Mouse (Mus musculus) effector memory CD4-positive, alpha-beta T cell, adult 7 months (primary cell): Measurements from ENCODE around the gene Serpina3g. TPM values are rescaled to one million over a fixed set of nuclear protein-coding genes. Genes with fewer than 3 reads are reported as not detected.

Experiments
- polyA plus RNA-seq: library from polyadenylated mRNA; unstranded; fragments of 100-300 nt; shearing (Covaris generic); gene quantifications from one replicate; pipeline ENCODE4 v1.2.1, GENCODE M21; 2017

Serpina3g gene
- 47.4 TPM for polyA plus RNA-seq

GRCm38 (mm10) chr12:104235915-104236314 lies at the start of gene Serpina3g:
Gene Serpina3g, plus strand, starts transcription at chr12:104236245.

DNA sequence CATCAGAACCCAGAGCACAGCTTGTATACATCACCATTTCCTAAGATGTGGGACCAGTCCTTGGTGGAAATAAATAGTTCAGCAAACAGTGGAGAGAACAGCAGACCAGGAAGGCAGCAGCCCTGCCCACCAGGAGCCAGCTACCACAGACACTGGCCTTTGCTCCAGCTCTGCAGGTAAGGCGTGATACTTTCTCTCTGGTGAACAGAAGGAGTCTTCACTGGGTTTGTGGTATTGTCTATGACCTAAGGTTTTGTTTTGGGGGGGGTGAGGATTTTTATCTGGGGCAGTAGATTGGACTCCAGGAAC lies 21.6 kb upstream of the Serpina3g start, which contains the start of gene Serpina3f:
Gene Serpina3f (plus strand): TSS at position 100 of the 309 bp plus-strand sequence.

GRCm38 (mm10) chr12:104262863-104263262 lies 26.8 kb downstream of the Serpina3g start, which contains the start of gene Serpina3i:
Gene Serpina3i, plus strand, starts transcription at chr12:104263122.

Other genes starting within 250 kb of the Serpina3g start
- not detected for gene Serpina11, start 246.3 kb upstream of the Serpina3g start, polyA plus RNA-seq
- 0.22 TPM for gene Serpina9, start 222.5 kb upstream of the Serpina3g start, polyA plus RNA-seq
- not detected for gene Serpina12, start 191.8 kb upstream of the Serpina3g start, polyA plus RNA-seq
- gene Serpina5, start 135.1 kb upstream of the Serpina3g start, polyA plus RNA-seq, result not detected
- not detected for gene Serpina3a, start 123.5 kb upstream of the Serpina3g start, polyA plus RNA-seq
- not detected for gene Serpina3b, start 108.2 kb upstream of the Serpina3g start, polyA plus RNA-seq
- gene Serpina3c, start 82.4 kb upstream of the Serpina3g start, polyA plus RNA-seq, result not detected
- gene Serpina3f, start 21.7 kb upstream of the Serpina3g start, polyA plus RNA-seq, result 7.6 TPM
- not detected for gene Serpina3i, start 26.9 kb downstream of the Serpina3g start, polyA plus RNA-seq
- not detected for gene Serpina3j, start 78.3 kb downstream of the Serpina3g start, polyA plus RNA-seq
- gene Serpina3k, start 102.2 kb downstream of the Serpina3g start, polyA plus RNA-seq, result not detected
- not detected for gene Serpina3m, start 102.2 kb downstream of the Serpina3g start, polyA plus RNA-seq
- 0.26 TPM for gene Serpina3n, start 170.5 kb downstream of the Serpina3g start, polyA plus RNA-seq
- not detected for gene Gsc, start 237.1 kb downstream of the Serpina3g start, polyA plus RNA-seq